Mouse (Mus musculus): ENCODE data around the gene Fcf1. TPM values are rescaled to one million over a fixed set of nuclear protein-coding genes. Genes with fewer than 3 reads are reported as not detected.

Fcf1 gene
- polyA plus RNA-seq, 1 experiment from 2014 or later: 146 TPM

- Histone ChIP-seq H3K4me3 (no peak overlapping the region), H3K27ac (no peak overlapping the region), H3K4me2 (replicated peaks) (no peak overlapping the region), H3K9ac (no peak overlapping the region), H3K9me3 (no peaks in the 10 kb centered on the region), H3K27me3 (no peaks in the 10 kb centered on the region), H3K4me1 (no peaks in the 10 kb centered on the region), H3K36me3 (peaks cover 70% of the 10 kb centered on the region)
- ATAC-seq (ENCODE audit: low FRiP score, low read depth): no peak
- WGBS: 86% methylated on average over 9 of the region's 9 CpGs
Measured at GRCm38 (mm10) chr12:84944813-84945553, 25.7 kb upstream of the Fcf1 start.

DNA sequence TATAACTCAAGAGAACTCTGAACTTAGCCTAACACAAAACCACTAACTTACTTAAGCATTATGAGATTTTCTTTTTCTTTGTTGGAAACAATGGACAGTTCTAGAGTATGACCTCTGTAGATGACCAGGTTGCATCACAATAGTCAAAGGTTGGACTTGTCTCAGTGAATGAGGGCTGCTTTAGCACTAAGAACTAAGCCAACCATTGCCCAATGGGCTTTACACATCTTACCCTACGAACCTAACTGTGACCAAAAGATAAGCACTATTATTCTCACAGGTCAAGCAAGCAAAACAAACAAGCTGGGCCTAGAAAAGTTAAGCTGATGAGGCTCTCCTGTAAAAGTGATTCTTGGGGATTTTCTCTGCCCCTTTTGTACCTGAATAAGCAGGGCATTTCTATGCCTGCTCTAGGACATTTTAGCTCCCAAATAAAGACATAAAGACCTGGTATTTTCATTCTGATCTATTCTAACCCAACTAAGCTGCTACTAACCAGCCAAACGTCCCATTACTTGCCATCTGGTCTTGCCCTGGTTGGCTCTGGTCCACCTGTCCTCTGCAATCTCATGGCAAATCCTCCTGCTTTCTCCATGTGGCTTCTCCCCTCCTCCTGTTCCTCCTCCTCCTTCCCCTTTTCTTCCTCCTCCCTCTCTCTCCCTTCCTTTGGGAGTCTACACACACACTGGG is 22.7 kb upstream of the Fcf1 start:
- Histone ChIP-seq H3K36me3 (peaks cover 47% of the 10 kb centered on the region), H3K4me3 (no peak overlapping the region), H3K27ac (no peak overlapping the region), H3K9me3 (no peaks in the 10 kb centered on the region), H3K4me1 (no peaks in the 10 kb centered on the region), H3K9ac (no peak overlapping the region), H3K4me2 (replicated peaks) (no peak overlapping the region), H3K27me3 (no peaks in the 10 kb centered on the region)
- ATAC-seq (ENCODE audit: low FRiP score, low read depth): no peak
- 82% methylated on average over 2 of the region's 2 CpGs for WGBS

DNA sequence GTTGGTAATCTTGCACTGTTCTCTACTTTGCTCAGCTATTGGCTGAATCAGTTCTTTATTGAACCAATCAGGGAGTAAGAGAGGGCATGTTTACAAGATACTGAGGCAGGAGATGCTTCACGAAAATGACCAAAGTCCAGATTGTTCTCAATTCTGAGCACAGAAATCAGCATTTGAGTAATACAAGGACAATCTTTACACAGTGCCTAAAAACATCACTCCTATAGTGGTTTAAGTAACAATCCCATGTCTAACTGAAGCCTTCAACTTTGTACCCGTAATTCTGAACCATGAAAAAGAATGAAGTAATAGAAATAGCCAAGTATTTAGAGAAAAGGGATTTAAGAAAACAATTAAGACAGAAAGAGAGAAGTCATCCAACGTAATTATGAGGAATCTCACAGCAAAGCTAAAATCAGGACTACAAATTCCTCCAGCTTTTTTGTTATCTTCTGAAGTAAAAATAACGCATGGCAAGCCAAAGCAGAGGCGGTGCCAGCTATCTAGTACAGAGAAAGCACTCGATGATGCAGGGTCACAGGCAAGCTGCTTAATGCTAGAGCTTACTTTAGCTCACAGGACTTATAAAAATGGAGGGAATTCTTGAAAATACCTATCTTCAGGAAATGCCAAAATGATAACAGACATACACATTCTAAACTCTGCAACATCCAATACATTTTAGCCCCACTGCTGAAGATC is 22.0 kb upstream of the Fcf1 start:
- H3K4me1 ChIP-seq: no peaks in the 10 kb centered on the region

DNA sequence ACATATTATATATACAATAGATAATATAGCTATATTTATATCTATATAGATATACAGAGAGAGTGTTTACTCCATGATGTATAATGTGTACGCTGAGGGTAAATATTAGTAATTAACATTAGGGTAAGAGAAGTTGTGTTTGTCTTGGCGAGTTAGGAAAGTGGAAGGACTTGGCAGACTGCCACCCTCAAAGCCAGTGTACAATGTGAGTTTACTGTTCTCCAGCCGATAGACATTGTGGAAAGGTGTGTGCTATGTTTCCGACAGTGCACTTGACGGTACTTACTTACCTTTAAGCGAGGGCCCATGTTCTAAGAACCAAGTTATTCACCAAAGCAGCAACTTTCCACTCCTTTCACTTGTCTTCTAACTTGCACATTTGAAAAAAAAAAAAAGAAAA is 19.9 kb upstream of the Fcf1 start:
- Histone ChIP-seq H3K27ac (no peak overlapping the region), H3K9ac (no peak overlapping the region), H3K36me3 (peaks cover 42% of the 10 kb centered on the region), H3K9me3 (no peaks in the 10 kb centered on the region), H3K4me2 (replicated peaks) (no peak overlapping the region), H3K4me3 (no peak overlapping the region), H3K4me1 (no peaks in the 10 kb centered on the region), H3K27me3 (no peaks in the 10 kb centered on the region)
- 89% methylated on average over 6 of the region's 6 CpGs for WGBS
- no peak for ATAC-seq (ENCODE audit: low FRiP score, low read depth)

More for the DNA sequence above, 22.0 kb upstream of the Fcf1 start:
- no peak overlapping the region for H3K27ac ChIP-seq
- H3K4me2 ChIP-seq (replicated peaks): no peak overlapping the region
- no peaks in the 10 kb centered on the region for H3K27me3 ChIP-seq
- no peak overlapping the region for H3K4me3 ChIP-seq
- no peak for ATAC-seq (ENCODE audit: low FRiP score, low read depth)
- no peak overlapping the region for H3K9ac ChIP-seq
- WGBS: 93% methylated on average over 6 of the region's 6 CpGs
- H3K36me3 ChIP-seq: peaks cover 45% of the 10 kb centered on the region
- no peaks in the 10 kb centered on the region for H3K9me3 ChIP-seq

- WGBS: 78% methylated on average over 8 of the region's 8 CpGs
Measured at GRCm38 (mm10) chr12:84951531-84951930, 19.2 kb upstream of the Fcf1 start.

DNA sequence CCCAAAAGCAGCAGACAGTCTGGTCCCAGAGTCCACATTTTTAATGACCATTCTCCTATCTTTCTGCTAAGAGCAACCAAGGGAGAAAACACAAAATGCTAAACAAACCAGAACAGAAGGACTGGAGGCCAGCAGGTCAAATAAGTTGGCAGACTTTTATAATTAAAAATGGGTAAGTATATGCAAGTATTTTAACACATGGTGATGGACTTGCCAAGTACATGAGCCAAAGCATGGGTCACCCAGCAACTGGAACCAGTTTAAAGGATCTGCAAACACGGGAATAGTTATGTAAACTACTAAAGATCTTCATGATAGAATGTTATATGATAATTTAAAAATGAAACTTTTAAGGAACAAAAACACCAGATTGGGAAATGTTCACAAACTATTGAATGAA is 18.3 kb upstream of the Fcf1 start:
- H3K4me2 ChIP-seq (replicated peaks): no peak overlapping the region
- ATAC-seq (ENCODE audit: low FRiP score, low read depth): no peak
- H3K4me3 ChIP-seq: no peak overlapping the region
- no peaks in the 10 kb centered on the region for H3K9me3 ChIP-seq
- H3K9ac ChIP-seq: no peak overlapping the region
- H3K36me3 ChIP-seq: peaks cover 43% of the 10 kb centered on the region
- H3K4me1 ChIP-seq: no peaks in the 10 kb centered on the region
- 61% methylated on average over 1 of the region's 1 CpGs for WGBS
- H3K27me3 ChIP-seq: no peaks in the 10 kb centered on the region
- H3K27ac ChIP-seq: no peak overlapping the region

More at GRCm38 (mm10) chr12:84951531-84951930, 19.2 kb upstream of the Fcf1 start:
- Histone ChIP-seq H3K4me3 (no peak overlapping the region), H3K27ac (no peak overlapping the region), H3K4me1 (no peaks in the 10 kb centered on the region), H3K4me2 (replicated peaks) (no peak overlapping the region), H3K27me3 (no peaks in the 10 kb centered on the region), H3K9ac (no peak overlapping the region), H3K9me3 (no peaks in the 10 kb centered on the region), H3K36me3 (peaks cover 47% of the 10 kb centered on the region)
- no peak for ATAC-seq (ENCODE audit: low FRiP score, low read depth)

- no peaks in the 10 kb centered on the region for H3K27me3 ChIP-seq
- no peak overlapping the region for H3K4me3 ChIP-seq
- no peak for ATAC-seq (ENCODE audit: low FRiP score, low read depth)
- 90% methylated on average over 3 of the region's 3 CpGs for WGBS
- H3K9ac ChIP-seq: no peak overlapping the region
- peaks cover 30% of the 10 kb centered on the region for H3K36me3 ChIP-seq
- no peaks in the 10 kb centered on the region for H3K4me1 ChIP-seq
- H3K9me3 ChIP-seq: no peaks in the 10 kb centered on the region
- no peak overlapping the region for H3K4me2 ChIP-seq (replicated peaks)
- H3K27ac ChIP-seq: no peak overlapping the region
Measured at GRCm38 (mm10) chr12:84956317-84956716, 14.4 kb upstream of the Fcf1 start.

- WGBS: 83% methylated on average over 1 of the region's 1 CpGs
- H3K27ac ChIP-seq: no peak overlapping the region
- no peak overlapping the region for H3K4me2 ChIP-seq (replicated peaks)
- no peaks in the 10 kb centered on the region for H3K4me1 ChIP-seq
- no peak for ATAC-seq (ENCODE audit: low FRiP score, low read depth)
- no peaks in the 10 kb centered on the region for H3K9me3 ChIP-seq
- H3K27me3 ChIP-seq: no peaks in the 10 kb centered on the region
- H3K4me3 ChIP-seq: no peak overlapping the region
- H3K9ac ChIP-seq: no peak overlapping the region
- H3K36me3 ChIP-seq: peaks cover 24% of the 10 kb centered on the region
Measured at GRCm38 (mm10) chr12:84958794-84959356, 11.8 kb upstream of the Fcf1 start.

GRCm38 (mm10) chr12:84962606-84963005 is 8.1 kb upstream of the Fcf1 start:
- Histone ChIP-seq H3K9me3 (no peaks in the 10 kb centered on the region), H3K27me3 (no peaks in the 10 kb centered on the region), H3K27ac (no peak overlapping the region), H3K4me1 (no peaks in the 10 kb centered on the region), H3K36me3 (peaks cover 13% of the 10 kb centered on the region), H3K4me3 (no peak overlapping the region), H3K4me2 (replicated peaks) (no peak overlapping the region), H3K9ac (no peak overlapping the region)
- ATAC-seq (ENCODE audit: low FRiP score, low read depth): no peak
- 85% methylated on average over 7 of the region's 7 CpGs for WGBS

DNA sequence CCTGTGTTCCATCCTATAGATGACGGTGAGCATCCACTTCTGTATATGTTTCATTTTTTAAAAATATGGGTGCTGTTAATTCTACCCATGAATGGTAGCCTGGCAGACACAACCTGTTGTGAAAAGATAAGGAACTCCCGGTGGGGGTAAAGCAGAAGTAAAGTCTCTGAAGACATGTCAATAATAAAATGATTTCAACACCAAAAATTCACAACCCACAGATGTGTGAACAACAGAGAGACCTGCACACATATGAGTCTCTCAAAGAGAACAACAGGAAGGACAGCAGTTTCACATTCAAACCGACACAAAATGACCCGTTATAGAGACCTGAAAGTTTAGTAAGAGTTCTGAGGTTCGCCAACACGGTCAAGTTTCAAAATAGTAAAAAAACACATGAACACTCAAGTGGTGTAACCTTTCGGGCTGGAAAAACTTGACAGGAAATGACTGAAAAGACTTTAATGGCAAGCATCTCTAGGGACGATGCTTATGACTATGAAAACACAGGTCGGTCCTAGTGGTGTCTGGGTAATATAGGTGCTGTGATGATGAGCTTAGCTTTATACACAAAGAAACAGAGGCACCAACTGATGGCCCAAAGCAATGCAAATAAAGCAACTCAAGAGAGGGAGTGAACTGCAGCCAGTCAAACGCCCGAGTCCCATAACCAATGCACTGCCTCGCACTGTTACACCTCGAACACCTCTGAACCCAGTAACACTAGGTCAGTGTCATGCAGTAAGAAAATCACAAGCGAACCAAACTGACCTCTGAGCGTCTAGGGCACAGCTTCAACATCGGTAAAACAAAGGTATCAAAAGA is 1.7 kb upstream of the Fcf1 start:
- H3K4me1 ChIP-seq: peaks cover 18% of the 10 kb centered on the region
- H3K27me3 ChIP-seq: no peaks in the 10 kb centered on the region
- ATAC-seq (ENCODE audit: low FRiP score, low read depth): no peak
- H3K9me3 ChIP-seq: no peaks in the 10 kb centered on the region
- H3K36me3 ChIP-seq: peaks cover 17% of the 10 kb centered on the region
- no peak overlapping the region for H3K27ac ChIP-seq
- no peak overlapping the region; the same call in 1 of the 2 replicates for H3K9ac ChIP-seq
- 82% methylated on average over 16 of the region's 16 CpGs for WGBS
- H3K4me3 ChIP-seq: peak overlapping the region; percentile 90; the same call in 1 of the 2 replicates
- H3K4me2 ChIP-seq (replicated peaks): peak overlapping the region; percentile 98

- no peak for ATAC-seq (ENCODE audit: low FRiP score, low read depth)
- Histone ChIP-seq H3K9ac (peak overlapping the region; percentile 85), H3K9me3 (no peaks in the 10 kb centered on the region), H3K27me3 (no peaks in the 10 kb centered on the region), H3K4me3 (peak overlapping the region; percentile 90), H3K4me1 (peaks cover 18% of the 10 kb centered on the region), H3K4me2 (replicated peaks) (peak overlapping the region; percentile 98), H3K27ac (no peak overlapping the region), H3K36me3 (peaks cover 21% of the 10 kb centered on the region)
- WGBS: 29% methylated on average over 15 of the region's 15 CpGs
Measured at GRCm38 (mm10) chr12:84969656-84970427, 855 bp upstream of the Fcf1 start.
